Mouse (Mus musculus) spleen, adult 2 months (tissue): ENCODE data around the gene Mta2. TPM values are rescaled to one million over a fixed set of nuclear protein-coding genes. Genes with fewer than 3 reads are reported as not detected.

ENCODE experiments used
- DNase-seq, 2 experiments: peaks; one replicate each; pipeline versions ENCODE4 v3.0.0 to v3.0.0-alpha.2; 2012 to 2021; ENCODE audit warnings: low spot score in 2 of 2, low read depth in 1 of 2
- H3K27ac ChIP-seq: fragments of 200-500 bp; 2 replicates; pipeline ENCODE4 v1.5.1; 2012; ENCODE audit warnings: low read length, inconsistent platforms; ENCODE audit not compliant: insufficient read depth
- H3K27me3 ChIP-seq: fragments of 200-500 bp; 2 replicates; pipeline ENCODE4 v1.6.1; 2012; ENCODE audit warnings: mild to moderate bottlenecking, moderate library complexity, low read length, inconsistent platforms; ENCODE audit not compliant: control insufficient read depth, insufficient read depth
- H3K36me3 ChIP-seq: fragments of 200-500 bp; 2 replicates; pipeline ENCODE4 v1.6.1; 2012; ENCODE audit warnings: mild to moderate bottlenecking, low read length, inconsistent platforms; ENCODE audit not compliant: control insufficient read depth, insufficient read depth
- H3K4me1 ChIP-seq: fragments of 200-500 bp; 2 replicates; pipeline ENCODE4 v1.6.1; 2011; ENCODE audit warnings: inconsistent platforms; ENCODE audit not compliant: control insufficient read depth, insufficient read depth, insufficient read length
- H3K4me3 ChIP-seq: fragments of 200-500 bp; 2 replicates; pipeline ENCODE4 v1.5.1; 2011; ENCODE audit warnings: mild to moderate bottlenecking, inconsistent platforms; ENCODE audit not compliant: insufficient read depth, insufficient read length; ENCODE audit errors: extremely low read depth
- CTCF ChIP-seq: fragments of 200-500 bp; IDR thresholded peaks from 2 replicates; pipeline ENCODE4 v1.5.1; 2011; ENCODE audit warnings: mild to moderate bottlenecking, inconsistent platforms; ENCODE audit not compliant: insufficient read depth, insufficient read length, insufficient replicate concordance; ENCODE audit errors: extremely low read depth
- POLR2A ChIP-seq: fragments of 200-500 bp; IDR thresholded peaks from 2 replicates; pipeline ENCODE4 v1.6.1; 2011; ENCODE audit warnings: low read depth, low read length, inconsistent platforms
- WGBS: fragments of 180-500 bp; shearing (Covaris S2); methylation state at CpG from one replicate; pipeline ENCODE4 v1.1.7; 2018; 5-methylcytosine and 5-hydroxymethylcytosine counted together
- polyA plus RNA-seq: library from polyadenylated mRNA; depleted of rRNA; stranded (reverse); fragments of >200 nt; gene quantifications from 2 replicates; pipeline ENCODE4 v1.2.3, GENCODE M21; 2012

Mta2 gene
- polyA plus RNA-seq, 1 experiment = 37.7 TPM

GRCm38 (mm10) chr19:8919684-8920072, 22.0 kb upstream of the Mta2 start:
- 61% methylated on average over 6 of the region's 6 CpGs for WGBS
- Histone ChIP-seq H3K36me3 (peaks cover 22% of the 10 kb centered on the region), H3K4me3 (no peak overlapping the region), H3K27ac (peak overlapping the region; percentile 76), H3K4me1 (peaks cover 7% of the 10 kb centered on the region), H3K27me3 (no peaks in the 10 kb centered on the region)
- TF ChIP-seq POLR2A = no peak
- no peak for TF ChIP-seq CTCF
- DNase-seq = no peak

- H3K36me3 ChIP-seq = peaks cover 17% of the 10 kb centered on the region
- no peaks in the 10 kb centered on the region for H3K27me3 ChIP-seq
- 1% methylated on average over 50 of the region's 50 CpGs for WGBS
- peak in 1 of 2 experiments; percentile 83 for DNase-seq
- peak within 1 kb of the TSS; percentile 76 for H3K27ac ChIP-seq
- H3K4me3 ChIP-seq = peak within 1 kb of the TSS; percentile 87
- TF ChIP-seq POLR2A (peak; percentile 61), CTCF (no peak)
- peaks cover 7% of the 10 kb centered on the region for H3K4me1 ChIP-seq
These were observed 21.5 kb upstream of the Mta2 start, which contains the start of gene B3gat3 for GRCm38 (mm10) chr19:8920073-8920736. Gene B3gat3, plus strand, starts transcription at chr19:8920374.

GRCm38 (mm10) chr19:8920836-8921291, 20.8 kb upstream of the Mta2 start:
- no peak for DNase-seq
- Histone ChIP-seq H3K27ac (peak overlapping the region; percentile 76), H3K36me3 (peaks cover 13% of the 10 kb centered on the region), H3K27me3 (no peaks in the 10 kb centered on the region), H3K4me1 (peaks cover 7% of the 10 kb centered on the region), H3K4me3 (peak overlapping the region; percentile 87)
- WGBS = under 1% methylated on average over 6 of the region's 6 CpGs
- TF ChIP-seq CTCF (no peak), POLR2A (no peak)

DNA sequence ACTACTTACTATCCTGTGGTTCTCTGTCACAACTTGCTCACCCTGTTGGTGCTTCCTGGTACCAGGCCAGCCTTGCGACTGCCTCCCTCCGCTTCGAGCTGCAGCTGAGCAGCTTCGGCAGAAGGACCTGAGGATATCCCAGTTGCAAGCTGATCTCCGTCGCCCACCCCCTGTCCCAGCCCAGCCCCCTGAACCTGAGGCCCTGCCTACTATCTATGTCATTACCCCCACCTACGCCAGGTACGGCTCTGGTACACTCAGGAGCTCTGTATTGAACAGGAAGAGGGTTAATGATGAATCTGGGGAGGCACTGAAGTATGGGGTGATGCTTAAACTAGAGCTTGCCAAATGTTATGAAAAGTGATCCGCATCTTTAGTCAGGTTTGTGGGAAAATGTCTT, 19.9 kb upstream of the Mta2 start:
- DNase-seq = no peak
- Histone ChIP-seq H3K36me3 (peaks cover 10% of the 10 kb centered on the region), H3K27ac (no peak overlapping the region), H3K27me3 (no peaks in the 10 kb centered on the region), H3K4me3 (no peak overlapping the region), H3K4me1 (peaks cover 10% of the 10 kb centered on the region)
- WGBS = 72% methylated on average over 9 of the region's 9 CpGs
- no peak for TF ChIP-seq POLR2A
- TF ChIP-seq CTCF = no peak

- peaks cover 18% of the 10 kb centered on the region for H3K36me3 ChIP-seq
- 35% methylated on average over 2 of the region's 2 CpGs for WGBS
- TF ChIP-seq POLR2A = no peak
- no peak for TF ChIP-seq CTCF
- peak overlapping the region; percentile 72 for H3K27ac ChIP-seq
- peaks cover 19% of the 10 kb centered on the region for H3K4me1 ChIP-seq
- no peaks in the 10 kb centered on the region for H3K27me3 ChIP-seq
- DNase-seq = peak in 1 of 2 experiments; percentile 50
- H3K4me3 ChIP-seq = no peak overlapping the region
These were observed 14.9 kb upstream of the Mta2 start for GRCm38 (mm10) chr19:8926766-8927165.

DNA sequence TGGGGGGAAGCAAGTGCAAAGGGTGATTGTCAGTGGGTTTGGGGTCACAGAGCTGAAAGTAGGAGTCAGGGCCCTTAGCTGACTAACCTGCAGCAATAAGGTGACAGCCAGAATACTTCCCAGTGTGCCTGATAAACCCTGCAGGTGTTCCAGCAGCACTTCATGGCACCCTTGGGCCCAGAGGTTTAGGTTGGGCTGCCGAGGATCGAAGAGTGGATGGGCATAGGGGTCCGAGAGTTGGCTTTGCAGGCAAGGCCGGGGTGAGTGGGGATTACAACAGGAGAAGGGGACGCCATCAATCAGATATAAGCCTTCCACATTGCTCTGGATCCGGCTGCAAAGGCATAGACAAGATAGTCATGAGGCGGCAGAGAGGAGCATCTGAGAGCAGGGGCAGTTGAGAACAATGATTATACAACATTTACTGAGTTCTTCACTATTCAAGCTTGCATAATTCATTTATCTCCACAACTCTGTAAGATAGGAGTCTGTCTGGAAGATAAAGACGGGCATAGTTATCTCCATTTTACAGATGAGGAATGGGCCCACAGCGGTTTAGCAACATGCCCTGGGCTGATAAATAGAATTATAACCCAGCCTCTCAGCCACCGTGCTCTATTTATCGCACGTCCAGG, 13.7 kb upstream of the Mta2 start:
- WGBS = 91% methylated on average over 12 of the region's 12 CpGs
- Histone ChIP-seq H3K4me3 (no peak overlapping the region), H3K36me3 (peaks cover 15% of the 10 kb centered on the region), H3K4me1 (peaks cover 17% of the 10 kb centered on the region), H3K27ac (peak overlapping the region; percentile 89), H3K27me3 (no peaks in the 10 kb centered on the region)
- no peak for TF ChIP-seq POLR2A
- no peak for TF ChIP-seq CTCF
- DNase-seq = no peak
